Mouse (Mus musculus) adrenal gland, postnatal 4 days (tissue): ENCODE measurements around the gene Hip1r. TPM values are rescaled to one million over a fixed set of nuclear protein-coding genes. Genes with fewer than 3 reads are reported as not detected.

ENCODE experiments used
- microRNA-seq: library from miRNA; unstranded; fragments of <30 nt; microRNA quantifications from one replicate; pipeline ENCODE4 v1.2.0, GENCODE M21; 2021
- total RNA-seq, 2 experiments: library from RNA; stranded (reverse); gene quantifications; 2 replicates each; pipeline ENCODE4 v1.2.3; 2021

Gene Hip1r
- total RNA-seq, 2 experiments from 2014 or later: 16.3 to 23.6 TPM

Small RNAs within 50 kb of the gene (microRNA-seq; reads per million reads assigned to microRNA genes)
- not detected for gene Mir7032

Other genes starting within 250 kb of the Hip1r start
- 100 to 1,000 TPM in 1 of 2 experiments, 10 to 100 TPM in 1; 98.7 to 101 TPM for gene Rsrc2, start 224.2 kb upstream of the Hip1r start, total RNA-seq
- 10 to 100 TPM; 14.3 to 22.3 TPM for gene Kntc1, start 223.9 kb upstream of the Hip1r start, total RNA-seq
- 1 to 10 TPM in 1 of 2 experiments, under 1 TPM in 1; 0.59 to 1.4 TPM for gene Hcar2, start 108.1 kb upstream of the Hip1r start, total RNA-seq
- gene Hcar1, start 93.6 kb upstream of the Hip1r start, total RNA-seq: 1 to 10 TPM; 7.2 to 9.6 TPM
- 10 to 100 TPM; 77.3 to 80.0 TPM for gene Denr, start 66.5 kb upstream of the Hip1r start, total RNA-seq
- gene Gm43518, start 46.2 kb upstream of the Hip1r start, total RNA-seq: 1 to 10 TPM; 1.7 to 2.2 TPM
- gene Ccdc62, start 42.9 kb upstream of the Hip1r start, total RNA-seq: 1 to 10 TPM; 5.4 to 8.0 TPM
- 10 to 100 TPM; 61.4 to 64.1 TPM for gene Vps37b, start 58.6 kb downstream of the Hip1r start, total RNA-seq
- gene Abcb9, start 122.2 kb downstream of the Hip1r start, total RNA-seq: 1 to 10 TPM; 5.8 to 7.2 TPM
- gene Ogfod2, start 138.7 kb downstream of the Hip1r start, total RNA-seq: 10 to 100 TPM; 36.7 to 36.9 TPM
- gene Arl6ip4, start 142.5 kb downstream of the Hip1r start, total RNA-seq: 10 to 100 TPM; 77.2 to 80.9 TPM